Mouse (Mus musculus): ENCODE data around the gene Gm17657. TPM values are rescaled to one million over a fixed set of nuclear protein-coding genes. Genes with fewer than 3 reads are reported as not detected.
"Not testable (repeated sequence)": the region's sequence is repeated elsewhere in the genome, so short reads cannot be mapped to it uniquely, and the experiment has no call there.

The Gm17657 gene
- total RNA-seq, 2 experiments from 2014 or later, result not detected

- DNase-seq (ENCODE audit: low spot score in 2 of 2), result no peak
These were observed 444 bp downstream of the Gm17657 start for GRCm38 (mm10) chr17:29548994-29549393.

- no peak for DNase-seq (ENCODE audit: low spot score in 2 of 2)
These were observed 944 bp downstream of the Gm17657 start for GRCm38 (mm10) chr17:29548494-29548893.

- no peak for DNase-seq (ENCODE audit: low spot score in 2 of 2)
These were observed 4.2 kb downstream of the Gm17657 start for GRCm38 (mm10) chr17:29545241-29545640.

- no peak for DNase-seq (ENCODE audit: low spot score in 2 of 2)
These were observed 5.4 kb downstream of the Gm17657 start for GRCm38 (mm10) chr17:29544064-29544463.

- DNase-seq (ENCODE audit: low spot score in 2 of 2), result no peak
These were observed 6.4 kb downstream of the Gm17657 start for GRCm38 (mm10) chr17:29542831-29543690.

- DNase-seq (ENCODE audit: low spot score in 2 of 2), result peak; percentile 57 to 60
These were observed 8.0 kb downstream of the Gm17657 start for GRCm38 (mm10) chr17:29541419-29541818.

- no peak for DNase-seq (ENCODE audit: low spot score in 2 of 2)
These were observed 9.0 kb downstream of the Gm17657 start for GRCm38 (mm10) chr17:29540426-29540825.

- DNase-seq (ENCODE audit: low spot score in 2 of 2), result no peak
These were observed 15.6 kb downstream of the Gm17657 start for GRCm38 (mm10) chr17:29533866-29534265.

- DNase-seq (ENCODE audit: low spot score in 2 of 2), result no peak
These were observed 17.6 kb downstream of the Gm17657 start for GRCm38 (mm10) chr17:29531757-29532384.

- DNase-seq (ENCODE audit: low spot score in 2 of 2), result no peak
These were observed 18.2 kb downstream of the Gm17657 start for GRCm38 (mm10) chr17:29531278-29531677.

- DNase-seq (ENCODE audit: low spot score in 2 of 2), result no peak
These were observed 18.9 kb downstream of the Gm17657 start for GRCm38 (mm10) chr17:29530508-29530907.

- no peak for DNase-seq (ENCODE audit: low spot score in 2 of 2)
These were observed 20.8 kb downstream of the Gm17657 start for GRCm38 (mm10) chr17:29528568-29529187.

- no peak for DNase-seq (ENCODE audit: low spot score in 2 of 2)
These were observed 23.8 kb downstream of the Gm17657 start for GRCm38 (mm10) chr17:29525613-29526012.

GRCm38 (mm10) chr17:29519731-29520130 lies 29.7 kb downstream of the Gm17657 start:
- no peak for DNase-seq (ENCODE audit: low spot score in 2 of 2)

GRCm38 (mm10) chr17:29518665-29519064 lies 30.8 kb downstream of the Gm17657 start:
- DNase-seq (ENCODE audit: low spot score in 2 of 2), result not testable (repeated sequence)

GRCm38 (mm10) chr17:29514435-29514834 lies 35.0 kb downstream of the Gm17657 start:
- peak; percentile 79 to 82 for DNase-seq (ENCODE audit: low spot score in 2 of 2)

GRCm38 (mm10) chr17:29513044-29513730 lies 36.3 kb downstream of the Gm17657 start:
- peak; percentile 46 to 58 for DNase-seq (ENCODE audit: low spot score in 2 of 2)

GRCm38 (mm10) chr17:29510691-29511090 lies 38.7 kb downstream of the Gm17657 start:
- DNase-seq (ENCODE audit: low spot score in 2 of 2), result no peak

GRCm38 (mm10) chr17:29508927-29509608 lies 40.4 kb downstream of the Gm17657 start:
- DNase-seq (ENCODE audit: low spot score in 2 of 2), result no peak

- DNase-seq (ENCODE audit: low spot score in 2 of 2), result no peak
These were observed 45.7 kb downstream of the Gm17657 start for GRCm38 (mm10) chr17:29503700-29504099.

All from adrenal gland, adult 18-20 months (tissue).